Mouse (Mus musculus) liver, adult 2 months (tissue): ENCODE results near the gene Arfip1. TPM values are rescaled to one million over a fixed set of nuclear protein-coding genes. Genes with fewer than 3 reads are reported as not detected.

Source experiments
- DNase-seq: peaks from one replicate; pipeline ENCODE4 v3.0.0-alpha.2; 2011; ENCODE audit warnings: low read depth, low spot score; ENCODE audit errors: extremely low read depth
- H3K27ac ChIP-seq: fragments of 200-500 bp; replicated peaks from 2 replicates; pipeline ENCODE4 v1.5.1; 2012; ENCODE audit warnings: low read depth, mild to moderate bottlenecking, control low read depth, inconsistent platforms, low read length; ENCODE audit not compliant: insufficient read depth
- H3K27me3 ChIP-seq: fragments of 200-500 bp; 2 replicates; pipeline ENCODE4 v1.6.1; 2012; ENCODE audit warnings: mild to moderate bottlenecking, moderate library complexity, low read length, inconsistent platforms; ENCODE audit not compliant: control insufficient read depth, insufficient read depth
- H3K36me3 ChIP-seq: fragments of 200-500 bp; 2 replicates; pipeline ENCODE4 v1.6.1; 2012; ENCODE audit warnings: low read length, inconsistent platforms; ENCODE audit not compliant: control insufficient read depth, insufficient read depth
- H3K4me1 ChIP-seq: fragments of 200-500 bp; 2 replicates; pipeline ENCODE4 v1.6.1; 2011; ENCODE audit warnings: low read length; ENCODE audit not compliant: control insufficient read depth, insufficient read depth
- H3K4me3 ChIP-seq: fragments of 200-500 bp; 2 replicates; pipeline ENCODE4 v1.5.1; 2011; ENCODE audit warnings: low read depth, mild to moderate bottlenecking, control low read depth, low read length, moderate library complexity; ENCODE audit not compliant: insufficient read depth
- H3K79me2 ChIP-seq: fragments of 200-500 bp; 2 replicates; pipeline ENCODE4 v1.6.1; 2012; ENCODE audit warnings: inconsistent platforms, mild to moderate bottlenecking, low read length, moderate library complexity; ENCODE audit not compliant: control insufficient read depth, insufficient read depth
- H3K9ac ChIP-seq: fragments of 200-500 bp; 2 replicates; pipeline ENCODE4 v1.6.1; 2012; ENCODE audit warnings: low read depth, mild to moderate bottlenecking, control low read depth, inconsistent platforms, low read length
- CTCF ChIP-seq: fragments of 200-500 bp; IDR thresholded peaks from 2 replicates; pipeline ENCODE4 v1.5.1; 2011; ENCODE audit warnings: low read depth, low read length, control low read depth
- POLR2A ChIP-seq: fragments of 200-500 bp; IDR thresholded peaks from 2 replicates; pipeline ENCODE4 v1.6.1; 2011; ENCODE audit warnings: low read length, control low read depth; ENCODE audit not compliant: insufficient read depth; ENCODE audit errors: extremely low read depth
- WGBS: fragments of 180-500 bp; shearing (Covaris S2); methylation state at CpG from one replicate; pipeline ENCODE4 v1.1.7; 2018; 5-methylcytosine and 5-hydroxymethylcytosine counted together
- polyA plus RNA-seq: library from polyadenylated mRNA; depleted of rRNA; stranded (reverse); fragments of >200 nt; gene quantifications from 2 replicates; pipeline ENCODE4 v1.2.3, GENCODE M21; 2012
- total RNA-seq: library from RNA; depleted of rRNA; stranded (reverse); fragments of >200 nt; gene quantifications from 2 replicates; pipeline ENCODE4 v1.2.3, GENCODE M21; 2014

Arfip1 gene
- total and polyA plus RNA-seq, 2 experiments = 4.7 to 21.4 TPM

- H3K4me3 ChIP-seq = no peak overlapping the region
- H3K4me1 ChIP-seq = no peaks in the 10 kb centered on the region
- no peaks in the 10 kb centered on the region for H3K27me3 ChIP-seq
- no peak overlapping the region for H3K27ac ChIP-seq
- no peak for DNase-seq
- no peak overlapping the region for H3K9ac ChIP-seq
- WGBS = 93% methylated on average over 2 of the region's 2 CpGs
- peaks cover 12% of the 10 kb centered on the region; the same call in 1 of the 2 replicates for H3K36me3 ChIP-seq
- no peaks in the 10 kb centered on the region for H3K79me2 ChIP-seq
- TF ChIP-seq POLR2A (no peak), CTCF (no peak)
Measured at GRCm38 (mm10) chr3:84502101-84502500, 80.3 kb downstream of the Arfip1 start.

GRCm38 (mm10) chr3:84500491-84500890, 81.9 kb downstream of the Arfip1 start:
- Histone ChIP-seq H3K4me3 (no peak overlapping the region), H3K27ac (no peak overlapping the region), H3K79me2 (no peaks in the 10 kb centered on the region), H3K36me3 (peaks cover 20% of the 10 kb centered on the region), H3K4me1 (no peaks in the 10 kb centered on the region), H3K9ac (no peak overlapping the region), H3K27me3 (no peaks in the 10 kb centered on the region)
- WGBS = 95% methylated on average over 10 of the region's 10 CpGs
- DNase-seq = no peak
- no peak for TF ChIP-seq POLR2A
- TF ChIP-seq CTCF = no peak

GRCm38 (mm10) chr3:84497718-84498117, 84.7 kb downstream of the Arfip1 start:
- WGBS = 46% methylated on average over 11 of the region's 11 CpGs
- no peak for TF ChIP-seq CTCF
- TF ChIP-seq POLR2A = no peak
- Histone ChIP-seq H3K79me2 (no peaks in the 10 kb centered on the region), H3K27ac (no peak overlapping the region), H3K4me3 (no peak overlapping the region), H3K9ac (no peak overlapping the region), H3K36me3 (peaks cover 14% of the 10 kb centered on the region), H3K4me1 (no peaks in the 10 kb centered on the region), H3K27me3 (no peaks in the 10 kb centered on the region)
- DNase-seq = peak; percentile 62

GRCm38 (mm10) chr3:84492657-84493056, 89.8 kb downstream of the Arfip1 start:
- no peak overlapping the region for H3K27ac ChIP-seq
- no peaks in the 10 kb centered on the region for H3K4me1 ChIP-seq
- TF ChIP-seq POLR2A (no peak), CTCF (no peak)
- WGBS = 94% methylated on average over 8 of the region's 8 CpGs
- no peak overlapping the region for H3K4me3 ChIP-seq
- peaks cover 17% of the 10 kb centered on the region for H3K36me3 ChIP-seq
- H3K27me3 ChIP-seq = no peaks in the 10 kb centered on the region
- DNase-seq = no peak
- no peaks in the 10 kb centered on the region for H3K79me2 ChIP-seq
- H3K9ac ChIP-seq = no peak overlapping the region

- H3K27ac ChIP-seq = no peak overlapping the region
Measured at GRCm38 (mm10) chr3:84492148-84492547, 90.3 kb downstream of the Arfip1 start.

GRCm38 (mm10) chr3:84488716-84489115, 93.7 kb downstream of the Arfip1 start:
- Histone ChIP-seq H3K27ac (no peak overlapping the region), H3K4me3 (no peak overlapping the region), H3K27me3 (no peaks in the 10 kb centered on the region), H3K9ac (no peak overlapping the region), H3K79me2 (no peaks in the 10 kb centered on the region), H3K36me3 (peaks cover 2% of the 10 kb centered on the region; the same call in 1 of the 2 replicates), H3K4me1 (no peaks in the 10 kb centered on the region)
- no peak for DNase-seq
- TF ChIP-seq POLR2A (no peak), CTCF (no peak)
- 90% methylated on average over 6 of the region's 6 CpGs for WGBS

More at GRCm38 (mm10) chr3:84492148-84492547, 90.3 kb downstream of the Arfip1 start:
- Histone ChIP-seq H3K4me3 (no peak overlapping the region), H3K79me2 (no peaks in the 10 kb centered on the region), H3K4me1 (no peaks in the 10 kb centered on the region), H3K36me3 (peaks cover 15% of the 10 kb centered on the region), H3K9ac (no peak overlapping the region), H3K27me3 (no peaks in the 10 kb centered on the region)
- TF ChIP-seq POLR2A (no peak), CTCF (no peak)
- no peak for DNase-seq
- 85% methylated on average over 4 of the region's 4 CpGs for WGBS
